Mouse (Mus musculus) heart, embryonic 14.5 days (tissue): ENCODE measurements at regions not wholly inside any gene's neighbourhood (a gene's known extent, or its start where the extent isn't known, plus 50 kb on each side); places are given as distances from the start of the nearest gene placed in this dataset.

Source experiments
- ATAC-seq: fragments of 200-750 bp; cut with Nextera tagmentation; 2 replicates; pipeline ENCODE4 v1.8.0; 2017; ENCODE audit warnings: low read depth, moderate TSS enrichment; ENCODE audit not compliant: insufficient number of reproducible peaks, insufficient read depth, low FRiP score
- H3K27ac ChIP-seq, 2 experiments: fragments of 200-500 bp in 1 of 2; fragments of 300-500 bp in 1 of 2; sonication (generic) in 1 of 2; replicated peaks in 1 of 2; 2 replicates each; pipeline ENCODE4 v1.5.1; 2012 to 2014; ENCODE audit warnings: low read depth in 2 of 2, low read length in 2 of 2, control low read depth in 1 of 2, mild to moderate bottlenecking in 1 of 2, mixed read lengths in 1 of 2; ENCODE audit not compliant: control insufficient read depth in 1 of 2, insufficient read depth in 1 of 2
- H3K27me3 ChIP-seq: fragments of 300-500 bp; sonication (generic); 2 replicates; pipeline ENCODE4 v1.6.1; 2014; ENCODE audit warnings: mild to moderate bottlenecking, low read length, control low read depth; ENCODE audit not compliant: control insufficient read depth, insufficient read depth
- H3K36me3 ChIP-seq: fragments of 300-500 bp; sonication (generic); 2 replicates; pipeline ENCODE4 v1.6.1; 2014; ENCODE audit warnings: mild to moderate bottlenecking, control low read depth, low read length, mixed read lengths; ENCODE audit not compliant: control insufficient read depth, insufficient read depth
- H3K4me1 ChIP-seq, 2 experiments: fragments of 200-500 bp in 1 of 2; fragments of 300-500 bp in 1 of 2; sonication (generic) in 1 of 2; 2 replicates each; pipeline ENCODE4 v1.6.1; 2012 to 2014; ENCODE audit warnings: low read length in 2 of 2, control low read depth in 1 of 2, mixed read lengths in 1 of 2; ENCODE audit not compliant: control insufficient read depth in 2 of 2, insufficient read depth in 2 of 2
- H3K4me2 ChIP-seq: fragments of 300-500 bp; sonication (generic); 2 replicates; pipeline ENCODE4 v1.6.1; 2014; ENCODE audit warnings: mild to moderate bottlenecking, low read length
- H3K4me3 ChIP-seq, 2 experiments: fragments of 200-500 bp in 1 of 2; fragments of 300-500 bp in 1 of 2; sonication (generic) in 1 of 2; 2 replicates each; pipeline ENCODE4 v1.5.1; 2012 to 2014; ENCODE audit warnings: low read length in 2 of 2, mild to moderate bottlenecking in 2 of 2, control low read depth in 1 of 2, low read depth in 1 of 2, moderate library complexity in 1 of 2; ENCODE audit not compliant: control insufficient read depth in 1 of 2, insufficient read depth in 1 of 2
- H3K9ac ChIP-seq: fragments of 300-500 bp; sonication (generic); 2 replicates; pipeline ENCODE4 v1.6.1; 2014; ENCODE audit warnings: mild to moderate bottlenecking, low read length
- H3K9me3 ChIP-seq: fragments of 300-500 bp; sonication (generic); 2 replicates; pipeline ENCODE4 v1.6.1; 2016; ENCODE audit warnings: low read length, control low read depth; ENCODE audit not compliant: control insufficient read depth
- WGBS: fragments of 180-500 bp; shearing (Covaris S2); extraction: QIAGEN DNeasy Blood & Tissue Kit; methylation state at CpG from one replicate; pipeline ENCODE4 v1.1.7; 2014; 5-methylcytosine and 5-hydroxymethylcytosine counted together

DNA sequence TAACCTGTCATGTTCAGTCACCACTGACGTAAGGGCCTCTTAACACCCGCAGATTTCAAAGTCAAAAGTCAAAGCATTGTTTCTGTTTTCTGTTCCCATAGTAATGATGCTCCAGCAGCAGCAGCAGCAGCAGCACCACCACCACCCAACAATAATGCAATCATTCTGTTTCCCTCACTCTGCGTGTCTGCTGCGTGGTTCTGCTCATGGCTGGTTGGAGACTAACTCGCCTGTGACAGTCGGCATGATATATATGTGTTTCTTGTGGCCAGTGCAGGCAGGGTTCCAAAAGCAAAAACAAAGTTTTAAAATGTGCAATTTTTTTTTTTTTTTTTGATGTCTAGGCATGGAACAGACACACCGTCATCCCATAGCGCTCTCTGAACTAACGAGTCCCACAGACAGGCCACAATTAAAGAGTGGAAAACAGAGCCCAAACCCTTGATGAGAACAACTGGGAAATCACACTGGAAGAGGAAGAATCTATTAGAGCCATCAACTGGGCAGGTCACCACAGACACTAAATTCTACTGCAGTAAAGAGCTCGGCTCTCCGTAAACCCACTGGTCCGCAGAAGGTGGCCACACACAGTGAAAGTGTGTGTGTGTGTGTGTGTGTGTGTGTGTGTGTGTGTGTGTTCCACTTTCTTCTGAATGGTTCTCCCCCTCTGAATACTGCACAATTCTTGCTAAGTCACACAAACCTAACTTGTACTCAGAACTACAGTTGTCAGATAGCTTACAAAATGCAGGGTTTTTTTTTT is 169.0 kb upstream of the Fat1 start:
- ATAC-seq, result no peak

DNA sequence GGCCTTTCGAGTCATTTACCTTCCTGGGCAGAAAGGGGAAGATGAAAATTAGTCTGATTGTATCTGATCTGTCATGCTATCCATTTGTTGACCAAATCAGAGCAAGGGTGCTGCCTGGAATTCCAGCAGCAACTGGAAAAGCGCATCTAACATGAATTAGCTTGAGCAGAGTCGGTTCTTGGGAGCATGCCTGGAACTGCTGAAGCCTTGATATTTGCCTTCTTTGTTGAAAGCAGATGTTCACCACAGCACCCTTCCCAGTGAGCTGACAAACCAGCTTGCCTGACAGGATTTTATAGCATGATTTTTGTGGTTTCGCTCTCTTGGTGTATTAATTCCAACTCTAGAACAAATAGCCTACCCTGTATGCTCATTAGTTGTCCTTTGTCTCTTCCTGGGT is 168.0 kb upstream of the Fat1 start:
- H3K27me3 ChIP-seq, result no peaks in the 10 kb centered on the region
- no peak overlapping the region for H3K27ac ChIP-seq
- H3K4me2 ChIP-seq, result no peak overlapping the region
- H3K9me3 ChIP-seq, result no peaks in the 10 kb centered on the region
- H3K9ac ChIP-seq, result no peak overlapping the region
- WGBS, result 80% methylated on average over 4 of the region's 4 CpGs
- no peak for ATAC-seq
- H3K4me3 ChIP-seq, result no peak overlapping the region
- no peaks in the 10 kb centered on the region for H3K36me3 ChIP-seq
- H3K4me1 ChIP-seq, result no peaks in the 10 kb centered on the region; a peak in 1 of 4 replicates

More for the DNA sequence above, 169.0 kb upstream of the Fat1 start:
- Histone ChIP-seq H3K4me3 (no peak overlapping the region), H3K27me3 (no peaks in the 10 kb centered on the region), H3K9ac (no peak overlapping the region), H3K27ac (no peak overlapping the region), H3K4me2 (no peak overlapping the region), H3K9me3 (no peaks in the 10 kb centered on the region), H3K36me3 (no peaks in the 10 kb centered on the region), H3K4me1 (no peaks in the 10 kb centered on the region; a peak in 1 of 4 replicates)
- WGBS, result 73% methylated on average over 12 of the region's 12 CpGs

DNA sequence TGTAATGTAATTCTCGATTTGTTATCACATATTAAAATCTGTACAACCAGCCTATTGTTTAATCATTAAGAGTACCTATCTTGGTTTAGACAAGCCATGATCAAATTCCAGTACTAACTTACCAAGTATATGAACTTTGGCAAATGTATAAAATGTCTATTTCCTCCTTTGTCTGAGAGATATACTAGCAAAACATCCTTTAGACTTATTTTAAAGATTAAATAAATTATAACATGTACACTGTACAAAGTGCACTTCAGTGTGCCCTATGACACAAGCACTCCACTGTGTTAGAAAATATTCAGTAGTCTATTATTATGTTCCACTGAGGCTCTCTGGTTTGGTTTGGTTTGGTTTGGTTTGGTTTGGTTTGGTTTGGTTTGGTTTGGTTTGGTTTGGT is 156.0 kb upstream of the Fat1 start:
- no peak for ATAC-seq
- no peaks in the 10 kb centered on the region for H3K27me3 ChIP-seq
- H3K4me2 ChIP-seq, result no peak overlapping the region
- no peaks in the 10 kb centered on the region for H3K9me3 ChIP-seq
- no peak overlapping the region for H3K4me3 ChIP-seq
- no peaks in the 10 kb centered on the region for H3K36me3 ChIP-seq
- 80% methylated on average over 1 of the region's 1 CpGs for WGBS
- H3K4me1 ChIP-seq, result 0 out of 4 replicates have a peak, but pooled peaks cover 0 to 2% of the 10 kb centered on the region in 2 experiments
- no peak overlapping the region for H3K9ac ChIP-seq
- H3K27ac ChIP-seq, result no peak overlapping the region

DNA sequence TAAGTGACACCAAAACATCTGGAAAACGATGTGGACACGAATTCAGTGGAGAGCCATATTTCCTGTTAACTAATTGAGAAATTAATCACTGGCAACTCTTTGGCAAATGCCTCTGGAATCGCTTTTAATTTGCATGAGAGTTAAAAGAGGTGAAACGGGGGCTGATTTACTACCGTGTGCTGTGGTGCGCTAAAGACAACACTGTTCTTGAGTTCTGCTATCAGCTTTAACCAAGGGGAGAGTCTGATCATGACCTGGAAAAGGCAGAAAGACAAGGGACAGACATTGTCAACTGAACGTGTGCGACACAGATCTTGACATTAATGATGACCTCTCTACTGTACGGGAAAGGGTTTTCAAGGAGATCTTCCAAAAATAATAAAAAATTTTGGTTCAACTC is 152.8 kb upstream of the Fat1 start:
- 84% methylated on average over 9 of the region's 9 CpGs for WGBS
- H3K4me3 ChIP-seq, result no peak overlapping the region
- H3K9me3 ChIP-seq, result no peaks in the 10 kb centered on the region
- 0 out of 4 replicates have a peak, but pooled peaks cover 0 to 2% of the 10 kb centered on the region in 2 experiments for H3K4me1 ChIP-seq
- H3K36me3 ChIP-seq, result no peaks in the 10 kb centered on the region
- no peak overlapping the region for H3K27ac ChIP-seq
- ATAC-seq, result no peak
- H3K4me2 ChIP-seq, result no peak overlapping the region
- no peaks in the 10 kb centered on the region for H3K27me3 ChIP-seq
- H3K9ac ChIP-seq, result no peak overlapping the region

DNA sequence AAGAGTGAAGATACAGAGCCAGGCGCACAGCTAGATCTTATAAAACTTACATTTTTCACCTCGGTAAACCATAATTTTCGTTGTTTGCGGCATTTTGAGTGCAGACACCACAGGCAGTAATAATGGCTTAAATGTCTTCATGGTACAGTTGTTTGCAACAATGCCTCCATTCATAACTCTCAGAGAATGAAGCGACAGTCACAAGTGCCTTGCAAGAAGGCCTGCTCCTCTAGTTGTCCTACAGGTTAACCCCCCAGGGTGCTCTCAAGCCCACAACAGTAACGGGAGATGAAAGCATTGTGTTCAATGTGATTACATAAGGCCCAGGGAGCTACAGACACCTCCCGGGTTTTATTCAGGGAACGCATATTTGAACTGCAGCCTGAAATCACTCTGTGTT is 150.1 kb upstream of the Fat1 start:
- WGBS, result 81% methylated on average over 8 of the region's 8 CpGs
- H3K9ac ChIP-seq, result no peak overlapping the region
- no peak overlapping the region for H3K4me2 ChIP-seq
- H3K4me1 ChIP-seq, result 0 out of 4 replicates have a peak, but pooled peaks cover 0 to 2% of the 10 kb centered on the region in 2 experiments
- no peaks in the 10 kb centered on the region for H3K36me3 ChIP-seq
- no peaks in the 10 kb centered on the region for H3K27me3 ChIP-seq
- H3K4me3 ChIP-seq, result no peak overlapping the region
- ATAC-seq, result no peak
- H3K9me3 ChIP-seq, result no peaks in the 10 kb centered on the region
- no peak overlapping the region for H3K27ac ChIP-seq

DNA sequence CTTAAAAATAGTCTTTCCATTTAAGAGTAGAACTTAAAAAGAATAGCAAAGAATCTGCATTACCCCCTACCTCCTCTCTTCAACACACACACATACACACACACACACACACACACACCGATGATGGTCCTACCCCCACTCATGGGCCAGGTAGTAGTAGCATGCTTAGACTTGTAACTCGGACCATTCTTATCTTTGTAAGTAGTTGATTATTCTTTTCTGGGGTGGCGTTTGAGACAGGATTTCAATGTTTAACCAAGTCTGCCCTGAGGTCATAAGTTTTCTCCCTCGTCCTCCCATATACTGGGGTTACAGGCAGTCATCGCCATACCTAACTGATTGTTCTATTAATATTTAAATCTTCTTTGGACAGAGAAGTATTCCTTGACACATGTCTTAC is 148.5 kb upstream of the Fat1 start:
- H3K9ac ChIP-seq, result no peak overlapping the region
- no peak overlapping the region for H3K27ac ChIP-seq
- H3K4me1 ChIP-seq, result no peaks in the 10 kb centered on the region
- no peak for ATAC-seq
- H3K27me3 ChIP-seq, result no peaks in the 10 kb centered on the region
- no peaks in the 10 kb centered on the region for H3K9me3 ChIP-seq
- no peak overlapping the region for H3K4me3 ChIP-seq
- no peak overlapping the region for H3K4me2 ChIP-seq
- no peaks in the 10 kb centered on the region for H3K36me3 ChIP-seq
- WGBS, result 54% methylated on average over 5 of the region's 5 CpGs

DNA sequence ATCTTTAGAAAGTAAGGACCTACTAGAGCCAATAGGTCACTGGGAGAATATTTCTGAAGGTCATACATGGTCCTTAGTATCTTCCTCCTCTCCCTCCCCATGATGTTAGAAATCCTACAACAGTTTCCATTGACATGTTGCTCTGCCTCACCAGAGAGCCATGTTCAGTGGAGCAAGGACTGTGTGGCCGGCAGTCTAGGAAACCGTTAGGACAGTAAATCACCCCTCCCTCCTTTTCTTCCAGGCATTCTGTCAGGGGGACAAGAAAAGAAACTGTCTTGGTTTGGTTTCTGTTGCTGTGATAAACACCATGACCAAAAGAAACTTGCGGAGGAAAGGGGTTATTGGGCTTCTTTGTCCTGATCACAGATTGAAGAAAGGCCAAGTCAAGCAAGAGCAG is 147.0 kb upstream of the Fat1 start:
- H3K27me3 ChIP-seq, result no peaks in the 10 kb centered on the region
- 91% methylated on average over 3 of the region's 3 CpGs for WGBS
- H3K36me3 ChIP-seq, result no peaks in the 10 kb centered on the region
- H3K9ac ChIP-seq, result no peak overlapping the region
- H3K4me2 ChIP-seq, result no peak overlapping the region
- H3K27ac ChIP-seq, result no peak overlapping the region
- H3K4me1 ChIP-seq, result no peaks in the 10 kb centered on the region
- ATAC-seq, result no peak
- no peaks in the 10 kb centered on the region for H3K9me3 ChIP-seq
- no peak overlapping the region for H3K4me3 ChIP-seq

DNA sequence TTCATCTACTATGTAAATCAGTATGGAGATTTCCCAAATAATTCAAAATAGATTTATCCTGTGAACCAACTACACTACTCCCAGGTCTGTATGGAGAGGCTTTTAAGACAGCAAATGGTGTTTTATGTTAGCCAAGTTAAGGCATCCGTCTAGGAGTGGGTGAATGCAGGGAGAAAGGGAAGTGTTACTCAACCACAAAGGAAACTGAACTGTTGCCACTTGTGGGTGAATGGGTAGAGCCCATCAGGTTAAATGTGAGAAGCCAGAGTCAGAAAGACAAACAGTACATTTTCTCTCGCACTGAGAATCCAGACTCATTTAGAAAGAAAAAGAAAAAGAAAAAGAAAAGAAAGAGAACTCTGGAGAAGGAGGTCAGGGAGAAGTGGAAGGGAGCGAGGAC is 135.7 kb upstream of the Fat1 start:
- H3K4me3 ChIP-seq, result no peak overlapping the region
- H3K27me3 ChIP-seq, result no peaks in the 10 kb centered on the region
- no peaks in the 10 kb centered on the region for H3K9me3 ChIP-seq
- WGBS, result 76% methylated on average over 3 of the region's 3 CpGs
- no peak overlapping the region for H3K4me2 ChIP-seq
- H3K36me3 ChIP-seq, result no peaks in the 10 kb centered on the region
- H3K4me1 ChIP-seq, result peaks cover 11 to 20% of the 10 kb centered on the region in 2 experiments
- no peak overlapping the region for H3K27ac ChIP-seq
- ATAC-seq, result no peak
- H3K9ac ChIP-seq, result no peak overlapping the region
